Mouse (Mus musculus) testis, postnatal 14 days (tissue): ENCODE measurements at regions not wholly inside any gene's neighbourhood (a gene's known extent, or its start where the extent isn't known, plus 50 kb on each side); places are given as distances from the start of the nearest gene placed in this dataset.

ENCODE experiments used
- DNase-seq: peaks from one replicate; pipeline ENCODE4 v3.0.0; 2021; ENCODE audit warnings: low spot score

GRCm38 (mm10) chr8:103144835-103145234 is 359.4 kb upstream of the Cdh11 start:
- DNase-seq = no peak

GRCm38 (mm10) chr8:103148013-103148412 is 362.6 kb upstream of the Cdh11 start:
- DNase-seq = no peak

GRCm38 (mm10) chr8:103148447-103148846 is 363.0 kb upstream of the Cdh11 start:
- no peak for DNase-seq

GRCm38 (mm10) chr8:103166623-103167316 is 381.3 kb upstream of the Cdh11 start:
- no peak for DNase-seq

GRCm38 (mm10) chr8:103173313-103173712 is 387.9 kb upstream of the Cdh11 start:
- DNase-seq = no peak

GRCm38 (mm10) chr8:103173803-103174429 is 388.5 kb upstream of the Cdh11 start:
- DNase-seq = no peak

- no peak for DNase-seq
These were observed 395.2 kb upstream of the Cdh11 start for GRCm38 (mm10) chr8:103180661-103181060.

GRCm38 (mm10) chr8:103188720-103189498 is 403.5 kb upstream of the Cdh11 start:
- DNase-seq = no peak

- DNase-seq = no peak
These were observed 412.8 kb upstream of the Cdh11 start for GRCm38 (mm10) chr8:103198251-103198650.

- DNase-seq = no peak
These were observed 414.5 kb upstream of the Cdh11 start for GRCm38 (mm10) chr8:103199696-103200615.

- DNase-seq = no peak
These were observed 418.3 kb upstream of the Cdh11 start for GRCm38 (mm10) chr8:103203710-103204109.

- DNase-seq = no peak
These were observed 429.2 kb upstream of the Cdh11 start for GRCm38 (mm10) chr8:103214606-103215005.

- DNase-seq = peak; percentile 7
These were observed 445.5 kb upstream of the Cdh11 start for GRCm38 (mm10) chr8:103230741-103231475.

GRCm38 (mm10) chr8:103234374-103234773 is 448.9 kb upstream of the Cdh11 start:
- DNase-seq = no peak

- no peak for DNase-seq
These were observed 450.2 kb upstream of the Cdh11 start for GRCm38 (mm10) chr8:103235614-103236013.

GRCm38 (mm10) chr8:103238456-103238970 is 453.1 kb upstream of the Cdh11 start:
- DNase-seq = no peak

GRCm38 (mm10) chr8:103244169-103244568 is 458.7 kb upstream of the Cdh11 start:
- no peak for DNase-seq

- DNase-seq = no peak
These were observed 459.2 kb upstream of the Cdh11 start for GRCm38 (mm10) chr8:103244658-103245057.

GRCm38 (mm10) chr8:103245864-103246263 is 460.4 kb upstream of the Cdh11 start:
- no peak for DNase-seq

- no peak for DNase-seq
These were observed 475.8 kb upstream of the Cdh11 start for GRCm38 (mm10) chr8:103261236-103261635.

- DNase-seq = no peak
These were observed 484.6 kb upstream of the Cdh11 start for GRCm38 (mm10) chr8:103270035-103270434.
